Mouse (Mus musculus) ES-Bruce4 (cell line): ENCODE results near the gene Ifnar2.

ENCODE experiments used
- CTCF ChIP-seq: IDR thresholded peaks from one replicate; pipeline ENCODE4 v1.8.1; 2011; ENCODE audit warnings: low read depth, low read length
- EP300 ChIP-seq: IDR thresholded peaks from 2 replicates; pipeline ENCODE4 v1.6.1; 2011; ENCODE audit warnings: low read depth, low read length; ENCODE audit not compliant: insufficient read depth
- POLR2A ChIP-seq: IDR thresholded peaks from one replicate; pipeline ENCODE4 v1.8.1; 2011; ENCODE audit warnings: low read length; ENCODE audit not compliant: insufficient read depth

DNA sequence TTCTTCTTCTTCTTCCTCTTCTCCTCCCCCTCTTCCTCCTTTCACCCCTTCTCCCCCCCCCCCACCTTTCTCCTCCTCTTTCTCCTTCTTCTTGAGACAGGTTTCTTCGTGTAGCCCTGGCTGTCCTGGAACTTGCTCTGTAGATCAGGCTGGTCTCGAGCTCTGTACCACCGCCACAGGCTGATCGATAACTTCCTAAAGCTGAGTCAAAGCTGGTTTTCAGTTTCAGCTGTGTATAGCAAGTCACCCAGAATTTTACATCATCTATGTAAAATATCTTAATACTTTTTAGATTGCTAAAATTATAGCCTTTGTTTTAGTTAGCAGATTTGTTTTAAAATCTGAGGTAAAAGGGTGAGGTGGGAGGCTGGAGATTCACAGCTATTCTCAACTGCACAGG is 72.3 kb downstream of the Ifnar2 start:
- no peak for TF ChIP-seq EP300
- no peak for TF ChIP-seq POLR2A
- no peak for TF ChIP-seq CTCF
